Mouse (Mus musculus): ENCODE measurements around the gene Radil.

The Radil gene

DNA sequence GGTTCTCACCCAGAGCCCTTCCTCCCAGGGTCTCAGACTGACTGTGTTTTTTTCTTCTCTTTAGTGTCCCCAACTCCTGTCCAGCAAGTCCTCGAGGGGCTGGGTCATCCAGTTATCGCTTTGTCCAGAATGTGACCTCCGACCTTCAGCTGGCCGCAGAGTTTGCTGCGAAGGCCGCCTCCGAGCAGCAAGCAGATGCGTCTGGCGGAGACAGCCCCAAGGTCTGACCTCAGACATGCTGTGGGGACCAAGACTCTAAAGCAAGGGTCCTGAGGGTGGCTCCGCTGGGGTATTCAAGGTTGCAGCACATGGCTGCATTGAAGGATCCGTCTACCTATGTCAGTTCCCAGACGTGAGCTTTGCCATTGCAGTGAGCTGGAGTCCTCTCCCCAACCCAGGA lies 102.3 kb downstream of the Radil start:
- no peak for DNase-seq (ENCODE audit: low spot score in 2 of 2)

DNA sequence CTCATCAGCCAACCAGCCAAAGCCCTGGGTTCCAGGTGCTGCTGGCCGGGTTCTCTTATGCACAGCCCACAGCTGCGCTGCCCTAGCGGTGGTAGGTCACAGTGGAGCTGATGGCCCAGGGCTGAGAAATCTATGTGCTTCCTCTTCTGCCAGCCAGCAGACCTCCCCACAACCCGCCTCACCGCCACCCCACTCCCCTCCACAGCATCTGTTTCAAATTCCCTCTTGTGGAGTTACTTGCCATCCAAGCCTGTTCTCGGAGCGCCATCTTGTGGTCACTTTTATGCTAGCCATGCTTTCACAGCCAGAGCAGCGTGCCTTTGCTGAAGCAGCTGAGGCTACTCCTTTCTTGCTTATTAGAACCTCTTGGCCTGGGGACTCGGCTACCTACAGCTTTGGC lies 102.8 kb downstream of the Radil start:
- peak; percentile 86 to 93 for DNase-seq (ENCODE audit: low spot score in 2 of 2)

DNA sequence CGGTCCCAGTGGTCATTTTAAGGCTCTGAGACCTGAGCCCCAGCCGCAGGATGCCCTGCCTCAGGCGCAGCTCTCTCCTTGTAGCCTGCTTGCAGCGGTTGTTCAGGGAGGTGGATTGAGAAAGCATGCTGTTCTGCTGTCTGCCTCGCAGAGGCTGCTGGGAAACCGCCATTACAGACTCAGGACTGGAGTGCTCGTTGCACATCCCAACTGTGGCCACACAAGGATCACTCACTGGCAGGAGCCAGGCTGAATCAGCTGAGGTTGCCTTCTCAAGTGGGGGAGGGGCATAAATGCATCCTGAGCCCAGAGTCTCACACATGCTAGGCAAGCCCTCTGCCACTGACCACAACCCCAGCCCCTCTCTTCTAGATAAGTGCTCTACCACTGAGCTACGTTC lies 105.2 kb downstream of the Radil start:
- DNase-seq (ENCODE audit: low spot score in 2 of 2) = no peak

DNA sequence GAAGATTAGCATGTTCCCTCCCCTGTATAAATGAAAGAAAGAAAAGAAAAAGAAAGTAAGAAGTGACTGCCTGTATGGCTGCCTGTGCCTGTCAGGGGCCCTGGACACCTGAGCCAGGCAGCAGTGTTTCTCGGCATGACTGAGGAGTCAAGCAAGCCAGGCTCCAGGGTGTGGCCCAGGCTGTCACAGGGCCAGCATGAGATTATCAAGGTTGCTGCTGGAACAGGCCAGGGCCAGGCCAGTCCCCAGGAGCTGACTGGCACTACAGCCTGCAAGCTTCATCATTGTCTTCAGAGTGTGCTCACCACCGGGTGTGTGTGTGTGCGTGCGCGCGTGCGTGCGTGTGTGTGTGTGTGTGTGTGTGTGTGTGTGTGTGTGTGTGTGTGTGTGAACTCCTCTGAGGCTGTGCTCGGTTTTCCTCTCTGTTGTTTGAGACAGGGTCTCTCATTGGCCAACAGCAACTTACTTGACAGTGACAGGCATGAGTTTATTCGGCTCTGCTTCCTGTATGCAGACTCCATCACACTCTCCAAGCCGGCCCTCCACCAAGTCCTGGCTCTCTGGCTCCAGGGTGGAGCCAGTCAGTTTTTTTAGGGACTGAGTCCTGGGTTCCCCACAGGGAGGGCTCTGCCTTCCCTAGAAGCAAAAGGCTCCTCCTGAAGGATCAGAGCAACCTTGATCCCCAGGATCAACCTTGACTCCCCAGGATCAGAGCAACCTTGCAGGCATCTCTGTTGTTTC lies 105.9 kb downstream of the Radil start:
- DNase-seq (ENCODE audit: low spot score in 2 of 2) = peak in 1 of 2 experiments; percentile 61

DNA sequence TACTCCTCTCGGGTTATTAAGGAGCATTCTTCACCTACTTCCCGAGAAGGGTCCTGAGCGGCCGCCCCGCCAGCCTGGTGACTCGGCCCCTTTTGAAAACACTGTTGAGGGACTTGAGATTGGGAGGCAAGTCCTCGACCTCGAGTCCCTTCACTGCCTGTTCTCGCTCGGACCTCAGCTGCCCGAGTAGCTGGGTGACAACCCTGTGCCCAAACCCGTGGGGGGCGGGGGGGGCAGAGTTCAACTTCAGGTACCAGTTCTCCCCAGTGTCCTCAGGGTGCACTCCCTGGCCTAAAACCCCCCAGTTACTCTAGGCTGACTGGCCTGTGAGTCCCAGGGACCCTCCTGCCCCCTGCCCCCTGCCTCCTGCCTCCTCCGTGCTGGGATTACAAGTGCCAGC lies 106.9 kb downstream of the Radil start:
- DNase-seq (ENCODE audit: low spot score in 2 of 2) = no peak

DNA sequence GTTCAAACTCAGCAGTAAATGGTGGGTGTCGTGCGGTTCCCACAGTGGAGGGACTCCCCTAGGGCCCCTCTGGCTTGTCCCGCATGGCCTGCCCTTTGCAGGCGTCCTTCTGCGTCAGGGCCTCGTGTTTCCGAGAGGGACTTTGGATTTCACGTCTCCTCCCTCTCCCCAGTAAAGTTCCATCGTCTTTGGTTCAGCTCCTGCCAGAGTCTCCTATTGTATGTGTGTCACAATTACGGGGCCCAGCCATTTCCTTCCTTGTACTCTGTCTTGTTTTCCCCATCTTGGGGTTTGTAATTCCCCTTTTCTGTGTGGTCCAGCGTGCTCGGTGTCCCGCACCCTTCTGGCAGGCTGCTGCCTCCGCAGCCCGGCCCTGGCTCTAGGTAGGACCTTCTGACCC lies 107.4 kb downstream of the Radil start:
- DNase-seq (ENCODE audit: low spot score in 2 of 2) = no peak

DNA sequence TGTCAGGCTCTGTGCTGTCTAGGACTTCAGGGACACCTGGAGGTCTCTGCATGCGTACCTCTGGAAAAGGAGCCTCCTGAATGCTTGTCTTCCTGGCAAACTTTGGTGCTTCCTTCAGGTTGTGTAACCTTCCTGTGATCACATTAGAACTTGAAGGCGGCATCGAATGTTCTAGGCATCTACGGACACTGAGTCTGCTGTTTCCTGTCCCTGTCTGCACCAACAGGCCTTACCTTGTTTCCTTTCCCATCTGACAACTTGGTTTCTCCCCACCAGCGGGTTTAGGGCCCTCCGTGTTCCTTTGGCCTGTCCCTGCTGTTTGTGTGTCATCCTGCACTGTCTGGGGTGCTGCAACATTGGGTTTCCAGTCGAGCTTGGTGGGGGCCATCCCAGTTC lies 108.9 kb downstream of the Radil start:
- no peak for DNase-seq (ENCODE audit: low spot score in 2 of 2)

DNA sequence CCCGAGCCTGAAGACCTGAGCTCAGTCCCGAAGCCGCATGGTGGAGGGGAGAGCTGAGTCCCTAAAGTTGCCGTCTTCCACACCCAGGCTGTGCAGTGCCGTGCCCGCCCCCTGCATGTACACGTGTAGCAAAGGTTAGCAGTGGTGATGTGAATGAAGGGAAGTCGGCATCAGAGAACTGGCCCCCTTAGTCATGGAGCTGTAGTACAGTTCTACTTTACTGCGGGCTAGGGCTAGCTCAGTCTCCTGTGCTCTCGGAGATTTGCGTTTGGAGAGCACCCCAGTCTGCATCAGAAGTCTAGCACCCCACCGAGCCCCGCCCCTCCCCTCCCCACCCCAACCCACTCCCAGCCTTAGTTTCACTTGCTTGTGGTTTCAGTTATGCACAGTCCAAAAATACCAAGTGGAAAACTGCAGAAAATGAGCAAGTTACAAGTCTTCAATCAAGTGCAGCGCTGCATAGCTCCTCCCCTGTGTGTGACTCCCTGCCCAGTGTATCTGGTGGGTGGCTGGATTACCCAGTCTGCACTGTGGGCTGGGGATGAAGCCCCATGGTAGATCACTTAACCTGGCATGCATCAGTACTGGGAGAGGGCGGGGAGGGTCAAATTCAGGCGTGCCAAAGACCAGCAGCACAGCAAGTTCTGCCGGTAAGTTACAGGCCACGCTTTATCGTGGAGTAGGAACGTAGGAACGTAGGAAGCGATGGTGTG lies 109.4 kb downstream of the Radil start:
- peak in 1 of 2 experiments; percentile 57 for DNase-seq (ENCODE audit: low spot score in 2 of 2)

DNA sequence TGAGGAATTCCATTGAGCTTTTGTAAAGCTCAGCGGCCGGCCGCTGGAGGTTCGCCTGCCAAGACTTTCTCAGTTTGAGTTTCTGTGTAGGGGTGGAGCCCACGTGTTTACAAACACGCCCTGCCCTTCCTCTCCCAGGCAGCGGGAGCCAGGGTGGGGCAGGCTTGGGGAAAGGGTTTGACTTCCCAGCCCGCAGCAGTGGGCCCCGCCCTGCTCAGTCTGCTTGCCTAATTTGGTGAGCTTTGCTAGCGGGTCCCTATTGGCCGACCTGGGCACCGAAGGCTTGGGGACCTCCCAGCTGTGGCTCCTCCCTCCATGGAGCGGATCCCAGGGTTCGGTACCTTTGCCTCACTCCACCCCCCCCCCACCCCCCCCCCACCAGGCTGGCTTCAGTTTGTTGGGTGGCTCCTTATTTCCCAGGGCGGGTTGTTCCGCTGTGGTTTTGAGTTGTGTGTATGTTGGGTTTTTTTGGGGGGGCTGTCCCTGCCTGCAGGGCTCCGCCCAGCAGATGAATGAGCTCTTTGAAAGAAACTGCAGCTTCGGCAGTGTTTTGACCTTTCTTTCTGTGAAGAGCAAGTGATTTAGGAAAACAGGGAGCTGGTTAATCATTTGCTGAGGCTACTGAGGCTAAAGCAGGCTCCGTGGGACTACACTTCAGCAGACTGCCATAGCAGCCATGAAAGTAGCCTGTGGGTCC lies 110.3 kb downstream of the Radil start:
- peak; percentile 76 to 91 for DNase-seq (ENCODE audit: low spot score in 2 of 2)

DNA sequence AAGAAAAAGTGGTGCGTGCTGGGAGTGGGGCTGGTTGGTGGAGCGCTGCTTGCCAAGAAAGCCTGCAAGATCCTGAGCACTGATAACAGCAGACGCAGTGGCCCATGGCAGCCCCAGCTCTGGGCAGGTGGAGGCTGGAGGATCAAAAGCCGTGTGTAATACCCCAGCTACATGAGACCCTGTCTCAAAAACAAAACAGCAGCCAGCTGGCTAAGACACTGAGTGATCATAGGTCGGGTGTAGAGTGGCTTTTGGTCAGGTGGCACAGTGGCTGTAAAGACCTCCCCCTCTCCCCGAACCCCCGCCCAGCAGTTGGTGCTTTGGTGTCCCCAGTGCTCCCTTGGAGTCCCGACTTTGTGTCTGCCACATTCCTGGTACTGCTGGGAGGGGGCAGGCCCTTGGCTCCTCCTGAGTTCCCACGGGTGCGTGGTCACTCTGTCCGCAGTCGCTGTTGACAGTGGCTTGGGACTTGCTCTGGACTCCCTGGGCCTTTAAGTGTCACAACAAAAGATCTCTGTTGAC lies 110.9 kb downstream of the Radil start:
- DNase-seq (ENCODE audit: low spot score in 2 of 2) = peak; percentile 47 to 52

DNA sequence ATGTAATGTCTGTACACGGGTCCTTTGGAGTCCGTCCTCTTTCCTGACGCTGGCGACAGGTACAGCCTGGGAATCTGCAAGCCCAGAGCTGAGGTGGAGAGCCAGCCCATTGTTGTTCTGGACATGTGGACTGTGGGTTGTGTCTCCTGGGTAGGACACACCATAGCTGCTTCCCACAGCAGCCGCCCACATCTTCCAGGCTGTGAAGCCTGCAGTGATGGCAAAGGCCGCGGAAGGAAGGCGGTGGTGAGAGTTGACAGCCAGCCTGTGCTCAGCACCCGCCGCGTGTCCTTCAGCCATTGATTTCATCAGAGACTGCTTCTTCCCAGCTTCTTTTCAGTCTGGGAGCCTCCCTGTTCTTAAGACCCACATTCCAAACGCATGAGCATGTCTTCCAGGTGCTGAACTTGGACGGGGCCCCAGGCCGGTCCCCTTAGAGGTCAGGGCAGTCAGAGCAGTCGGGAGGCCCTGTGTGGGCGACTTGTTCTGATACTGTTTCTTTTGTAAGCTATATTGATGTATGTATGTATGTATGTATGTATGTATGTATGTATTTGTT lies 112.4 kb downstream of the Radil start:
- no peak for DNase-seq (ENCODE audit: low spot score in 2 of 2)

DNA sequence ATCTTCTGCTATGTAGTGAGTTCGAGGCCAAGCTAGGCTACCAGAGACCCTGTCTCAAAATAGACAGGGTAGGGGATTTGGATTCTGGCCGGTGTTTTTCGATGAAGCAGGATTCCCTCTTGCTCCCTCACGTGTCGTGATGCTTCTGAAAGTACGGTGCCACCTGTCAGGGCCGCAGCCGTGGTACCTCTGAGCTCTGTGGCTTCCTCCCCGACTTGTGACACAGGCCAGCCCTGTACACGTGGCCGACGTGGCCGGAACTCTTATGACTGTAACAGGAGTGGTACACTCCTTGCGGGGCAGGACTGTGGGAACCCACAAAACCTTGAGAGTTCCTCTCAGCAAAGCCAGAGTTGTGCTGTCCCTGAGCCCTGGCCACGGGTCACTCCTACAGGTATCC lies 115.2 kb downstream of the Radil start:
- no peak for DNase-seq (ENCODE audit: low spot score in 2 of 2)

Measured in spleen, postnatal 10 days (tissue).